Mouse (Mus musculus): ENCODE data around the gene Tmeff2. TPM values are rescaled to one million over a fixed set of nuclear protein-coding genes. Genes with fewer than 3 reads are reported as not detected.

The Tmeff2 gene
- polyA plus RNA-seq, 1 experiment = 0.55 TPM

DNA sequence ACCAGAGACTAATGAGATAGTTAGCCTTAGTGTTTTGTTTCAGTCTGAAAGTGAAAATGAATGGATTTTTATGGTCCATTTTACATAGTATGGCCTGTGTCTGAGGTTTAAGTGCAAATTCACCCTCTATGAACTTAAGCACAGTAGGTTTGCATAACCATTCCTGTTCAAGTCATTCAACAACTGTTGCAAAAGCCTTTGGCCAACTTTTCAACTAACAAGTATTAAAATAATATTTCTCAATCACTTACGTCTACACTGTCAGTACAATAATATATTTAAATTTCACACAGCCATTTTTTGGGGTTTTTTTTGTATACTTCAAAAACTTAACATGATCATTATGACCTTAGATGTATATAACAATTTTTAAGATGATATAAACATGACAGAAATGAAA lies 240.9 kb downstream of the Tmeff2 start:
- WGBS = 97% methylated on average over 1 of the region's 1 CpGs
- DNase-seq = no peak
- Histone ChIP-seq H3K4me1 (replicated peaks; ENCODE audit: control insufficient read depth, insufficient read depth, low read length) (no peaks in the 10 kb centered on the region), H3K27ac (ENCODE audit: control insufficient read depth, insufficient read depth, low read length) (no peak overlapping the region), H3K4me3 (ENCODE audit: control insufficient read depth, insufficient read depth, low read length) (no peak overlapping the region), H3K36me3 (ENCODE audit: control insufficient read depth, insufficient read depth, low read length) (no peaks in the 10 kb centered on the region), H3K27me3 (ENCODE audit: control insufficient read depth, insufficient read depth, low read length) (no peaks in the 10 kb centered on the region)
- TF ChIP-seq CTCF (IDR thresholded peaks at IDR 0.05; ENCODE audit: borderline replicate concordance, control insufficient read depth, extremely low read depth, insufficient read depth, low read length, poor library complexity) (no peak), POLR2A (IDR thresholded peaks at IDR 0.05; ENCODE audit: control insufficient read depth, extremely low read depth, insufficient read depth, low read length, poor library complexity) (no peak)

DNA sequence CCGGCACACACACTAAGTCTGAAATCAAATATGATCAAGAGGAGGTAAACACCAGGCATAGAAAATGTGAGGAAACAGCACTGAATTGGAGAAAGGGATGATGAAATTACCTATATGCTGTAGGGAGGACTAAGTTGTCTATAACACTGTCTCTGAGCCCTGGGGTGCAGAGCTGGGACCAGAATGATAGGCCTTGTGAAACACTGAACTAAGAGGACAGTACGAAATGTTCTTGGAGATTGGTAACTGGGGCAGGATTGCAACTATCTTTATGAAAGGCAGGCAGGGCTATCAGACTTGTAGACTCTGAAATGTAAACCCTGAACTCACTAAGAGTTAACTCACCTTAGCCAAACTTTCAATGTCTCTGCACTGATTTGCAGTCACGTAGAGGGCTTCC lies 242.3 kb downstream of the Tmeff2 start:
- TF ChIP-seq POLR2A (IDR thresholded peaks at IDR 0.05; ENCODE audit: control insufficient read depth, extremely low read depth, insufficient read depth, low read length, poor library complexity) (no peak), CTCF (IDR thresholded peaks at IDR 0.05; ENCODE audit: borderline replicate concordance, control insufficient read depth, extremely low read depth, insufficient read depth, low read length, poor library complexity) (no peak)
- no peaks in the 10 kb centered on the region for H3K4me1 ChIP-seq (replicated peaks; ENCODE audit: control insufficient read depth, insufficient read depth, low read length)
- no peak for DNase-seq
- H3K27me3 ChIP-seq (ENCODE audit: control insufficient read depth, insufficient read depth, low read length) = no peaks in the 10 kb centered on the region
- H3K27ac ChIP-seq (ENCODE audit: control insufficient read depth, insufficient read depth, low read length) = no peak overlapping the region
- 97% methylated on average over 3 of the region's 3 CpGs for WGBS
- H3K36me3 ChIP-seq (ENCODE audit: control insufficient read depth, insufficient read depth, low read length) = no peaks in the 10 kb centered on the region
- no peak overlapping the region for H3K4me3 ChIP-seq (ENCODE audit: control insufficient read depth, insufficient read depth, low read length)

DNA sequence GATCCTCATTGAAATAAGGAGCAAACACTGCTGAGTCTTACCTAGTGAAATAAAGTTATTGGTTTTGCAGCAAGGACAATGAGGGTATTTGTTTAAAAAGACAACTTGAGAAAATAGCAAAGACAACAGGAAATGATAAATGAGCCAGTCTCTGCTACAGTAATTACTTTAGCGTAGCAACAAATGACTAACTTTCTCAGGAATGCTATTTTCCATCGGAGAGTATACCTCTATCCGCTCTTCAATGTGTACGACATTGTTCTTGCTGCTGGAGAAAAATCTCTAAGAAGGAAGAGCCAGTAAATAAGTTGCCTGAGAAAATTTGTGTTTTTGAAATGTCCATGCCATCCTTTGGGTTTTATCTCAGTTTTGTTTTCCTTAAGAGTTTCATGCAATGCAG lies 245.2 kb downstream of the Tmeff2 start:
- Histone ChIP-seq H3K4me1 (replicated peaks; ENCODE audit: control insufficient read depth, insufficient read depth, low read length) (no peaks in the 10 kb centered on the region), H3K4me3 (ENCODE audit: control insufficient read depth, insufficient read depth, low read length) (no peak overlapping the region), H3K36me3 (ENCODE audit: control insufficient read depth, insufficient read depth, low read length) (no peaks in the 10 kb centered on the region), H3K27me3 (ENCODE audit: control insufficient read depth, insufficient read depth, low read length) (no peaks in the 10 kb centered on the region), H3K27ac (ENCODE audit: control insufficient read depth, insufficient read depth, low read length) (no peak overlapping the region)
- DNase-seq = no peak
- 87% methylated on average over 4 of the region's 4 CpGs for WGBS
- TF ChIP-seq POLR2A (IDR thresholded peaks at IDR 0.05; ENCODE audit: control insufficient read depth, extremely low read depth, insufficient read depth, low read length, poor library complexity) = no peak
- TF ChIP-seq CTCF (IDR thresholded peaks at IDR 0.05; ENCODE audit: borderline replicate concordance, control insufficient read depth, extremely low read depth, insufficient read depth, low read length, poor library complexity) = no peak

DNA sequence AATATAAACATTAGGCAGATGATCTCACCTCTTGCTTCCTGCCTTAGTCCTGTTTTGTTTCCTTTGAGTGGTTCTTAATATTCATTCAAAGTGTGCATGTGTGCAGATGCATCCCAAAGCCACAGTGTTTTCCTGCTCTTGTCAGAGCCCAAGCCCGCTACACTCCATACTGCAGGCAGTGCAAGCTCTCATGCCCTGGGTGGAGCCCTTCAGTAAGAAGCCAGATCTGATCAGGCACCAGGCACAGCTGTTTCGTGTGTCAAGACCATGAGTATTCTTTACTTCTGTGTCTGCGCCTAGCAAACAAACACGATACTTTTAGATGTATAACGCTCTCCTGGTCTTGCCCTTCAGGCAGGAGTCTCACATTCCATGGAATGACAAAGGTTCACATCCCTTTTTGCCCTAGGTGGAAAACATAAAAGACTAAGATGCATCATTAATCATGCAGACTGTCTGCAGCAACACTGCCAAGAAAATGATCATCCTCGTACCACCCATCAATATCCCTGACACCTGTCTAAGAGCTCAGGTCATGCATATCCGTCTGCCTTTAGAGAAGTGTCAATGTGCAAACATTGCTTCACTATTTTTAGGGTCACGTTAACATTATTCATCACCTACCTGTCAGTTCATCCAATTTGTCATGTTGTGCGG lies 248.2 kb downstream of the Tmeff2 start:
- DNase-seq = no peak
- Histone ChIP-seq H3K4me1 (replicated peaks; ENCODE audit: control insufficient read depth, insufficient read depth, low read length) (no peaks in the 10 kb centered on the region), H3K36me3 (ENCODE audit: control insufficient read depth, insufficient read depth, low read length) (no peaks in the 10 kb centered on the region), H3K27ac (ENCODE audit: control insufficient read depth, insufficient read depth, low read length) (no peak overlapping the region), H3K27me3 (ENCODE audit: control insufficient read depth, insufficient read depth, low read length) (no peaks in the 10 kb centered on the region), H3K4me3 (ENCODE audit: control insufficient read depth, insufficient read depth, low read length) (no peak overlapping the region)
- WGBS = 90% methylated on average over 9 of the region's 9 CpGs
- TF ChIP-seq CTCF (IDR thresholded peaks at IDR 0.05; ENCODE audit: borderline replicate concordance, control insufficient read depth, extremely low read depth, insufficient read depth, low read length, poor library complexity) (no peak), POLR2A (IDR thresholded peaks at IDR 0.05; ENCODE audit: control insufficient read depth, extremely low read depth, insufficient read depth, low read length, poor library complexity) (no peak)

DNA sequence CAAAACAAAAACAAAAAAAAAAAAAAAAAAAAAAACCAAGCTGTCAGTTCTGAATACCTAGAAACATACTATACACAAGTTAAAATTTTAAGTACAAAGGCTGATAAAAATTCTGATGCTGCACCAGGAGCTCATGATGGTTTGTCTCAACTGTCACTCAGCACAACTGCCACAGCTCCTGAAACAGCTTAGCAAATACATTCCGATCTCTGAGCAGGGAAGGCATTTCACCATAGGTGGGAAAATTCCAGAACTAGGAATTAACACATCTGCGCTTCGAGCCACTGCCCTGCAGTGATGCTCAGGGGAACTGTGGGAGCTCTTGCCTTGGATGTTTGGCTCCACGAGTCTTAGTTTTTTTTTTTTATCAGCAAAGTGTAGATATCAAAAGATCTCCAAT lies 249.0 kb downstream of the Tmeff2 start:
- H3K27ac ChIP-seq (ENCODE audit: control insufficient read depth, insufficient read depth, low read length) = no peak overlapping the region
- H3K36me3 ChIP-seq (ENCODE audit: control insufficient read depth, insufficient read depth, low read length) = no peaks in the 10 kb centered on the region
- H3K27me3 ChIP-seq (ENCODE audit: control insufficient read depth, insufficient read depth, low read length) = no peaks in the 10 kb centered on the region
- no peak for DNase-seq
- H3K4me1 ChIP-seq (replicated peaks; ENCODE audit: control insufficient read depth, insufficient read depth, low read length) = no peaks in the 10 kb centered on the region
- TF ChIP-seq CTCF (IDR thresholded peaks at IDR 0.05; ENCODE audit: borderline replicate concordance, control insufficient read depth, extremely low read depth, insufficient read depth, low read length, poor library complexity) (no peak), POLR2A (IDR thresholded peaks at IDR 0.05; ENCODE audit: control insufficient read depth, extremely low read depth, insufficient read depth, low read length, poor library complexity) (no peak)
- no peak overlapping the region for H3K4me3 ChIP-seq (ENCODE audit: control insufficient read depth, insufficient read depth, low read length)
- WGBS = 89% methylated on average over 4 of the region's 4 CpGs

DNA sequence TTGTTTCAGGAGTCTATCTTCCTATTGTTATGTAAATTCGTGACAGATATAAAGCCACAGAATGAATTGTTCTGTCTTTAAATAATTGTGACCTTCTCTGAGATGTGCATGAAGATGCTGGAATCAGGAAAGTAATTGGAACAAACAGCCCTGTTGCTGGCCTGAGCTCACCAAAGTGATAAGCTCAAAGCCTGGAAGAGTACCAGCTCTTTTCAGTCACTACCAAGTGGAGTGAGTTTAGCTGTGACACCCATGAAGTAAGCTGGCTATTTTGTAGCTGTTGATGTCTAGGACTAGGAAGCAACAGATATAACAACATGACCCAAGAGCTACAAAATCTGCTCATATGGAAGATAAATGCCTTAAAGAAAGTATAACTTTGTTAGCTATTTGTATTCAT lies 249.4 kb downstream of the Tmeff2 start:
- Histone ChIP-seq H3K4me3 (ENCODE audit: control insufficient read depth, insufficient read depth, low read length) (no peak overlapping the region), H3K27me3 (ENCODE audit: control insufficient read depth, insufficient read depth, low read length) (no peaks in the 10 kb centered on the region), H3K36me3 (ENCODE audit: control insufficient read depth, insufficient read depth, low read length) (no peaks in the 10 kb centered on the region), H3K27ac (ENCODE audit: control insufficient read depth, insufficient read depth, low read length) (no peak overlapping the region), H3K4me1 (replicated peaks; ENCODE audit: control insufficient read depth, insufficient read depth, low read length) (no peaks in the 10 kb centered on the region)
- 93% methylated on average over 1 of the region's 1 CpGs for WGBS
- DNase-seq = no peak
- no peak for TF ChIP-seq CTCF (IDR thresholded peaks at IDR 0.05; ENCODE audit: borderline replicate concordance, control insufficient read depth, extremely low read depth, insufficient read depth, low read length, poor library complexity)

DNA sequence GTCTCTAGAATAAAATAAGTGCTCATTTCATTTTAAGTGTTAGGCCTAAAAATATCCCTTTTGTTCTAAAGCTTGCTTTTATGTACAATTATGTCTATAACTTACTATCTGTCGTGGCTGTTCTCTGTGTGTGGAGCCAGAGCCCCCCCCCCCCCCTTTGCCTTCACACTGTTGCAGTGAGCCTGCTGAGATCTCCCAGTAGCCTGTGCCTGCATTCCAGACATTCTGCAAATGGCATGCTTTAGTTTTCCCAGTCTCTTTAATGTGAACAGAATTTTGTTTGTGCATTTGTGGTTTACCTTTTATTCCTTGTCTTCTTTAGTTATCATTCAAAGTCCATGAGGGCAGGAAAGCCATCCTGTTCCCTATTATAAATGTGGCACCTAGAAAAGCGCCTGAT lies 251.6 kb downstream of the Tmeff2 start:
- Histone ChIP-seq H3K4me3 (ENCODE audit: control insufficient read depth, insufficient read depth, low read length) (no peak overlapping the region), H3K36me3 (ENCODE audit: control insufficient read depth, insufficient read depth, low read length) (no peaks in the 10 kb centered on the region), H3K4me1 (replicated peaks; ENCODE audit: control insufficient read depth, insufficient read depth, low read length) (no peaks in the 10 kb centered on the region), H3K27me3 (ENCODE audit: control insufficient read depth, insufficient read depth, low read length) (no peaks in the 10 kb centered on the region), H3K27ac (ENCODE audit: control insufficient read depth, insufficient read depth, low read length) (no peak overlapping the region)
- TF ChIP-seq POLR2A (IDR thresholded peaks at IDR 0.05; ENCODE audit: control insufficient read depth, extremely low read depth, insufficient read depth, low read length, poor library complexity) (no peak), CTCF (IDR thresholded peaks at IDR 0.05; ENCODE audit: borderline replicate concordance, control insufficient read depth, extremely low read depth, insufficient read depth, low read length, poor library complexity) (no peak)
- no peak for DNase-seq
- 72% methylated on average over 2 of the region's 2 CpGs for WGBS
